Mouse (Mus musculus) spleen, postnatal 10 days (tissue): ENCODE results near the gene Trpm2.
"Not testable (repeated sequence)": the region's sequence is repeated elsewhere in the genome, so short reads cannot be mapped to it uniquely, and the experiment has no call there.

Source experiments
- DNase-seq, 2 experiments: peaks; one replicate each; pipeline ENCODE4 v3.0.0; 2021 to 2022; ENCODE audit warnings: low spot score in 2 of 2

The Trpm2 gene

DNA sequence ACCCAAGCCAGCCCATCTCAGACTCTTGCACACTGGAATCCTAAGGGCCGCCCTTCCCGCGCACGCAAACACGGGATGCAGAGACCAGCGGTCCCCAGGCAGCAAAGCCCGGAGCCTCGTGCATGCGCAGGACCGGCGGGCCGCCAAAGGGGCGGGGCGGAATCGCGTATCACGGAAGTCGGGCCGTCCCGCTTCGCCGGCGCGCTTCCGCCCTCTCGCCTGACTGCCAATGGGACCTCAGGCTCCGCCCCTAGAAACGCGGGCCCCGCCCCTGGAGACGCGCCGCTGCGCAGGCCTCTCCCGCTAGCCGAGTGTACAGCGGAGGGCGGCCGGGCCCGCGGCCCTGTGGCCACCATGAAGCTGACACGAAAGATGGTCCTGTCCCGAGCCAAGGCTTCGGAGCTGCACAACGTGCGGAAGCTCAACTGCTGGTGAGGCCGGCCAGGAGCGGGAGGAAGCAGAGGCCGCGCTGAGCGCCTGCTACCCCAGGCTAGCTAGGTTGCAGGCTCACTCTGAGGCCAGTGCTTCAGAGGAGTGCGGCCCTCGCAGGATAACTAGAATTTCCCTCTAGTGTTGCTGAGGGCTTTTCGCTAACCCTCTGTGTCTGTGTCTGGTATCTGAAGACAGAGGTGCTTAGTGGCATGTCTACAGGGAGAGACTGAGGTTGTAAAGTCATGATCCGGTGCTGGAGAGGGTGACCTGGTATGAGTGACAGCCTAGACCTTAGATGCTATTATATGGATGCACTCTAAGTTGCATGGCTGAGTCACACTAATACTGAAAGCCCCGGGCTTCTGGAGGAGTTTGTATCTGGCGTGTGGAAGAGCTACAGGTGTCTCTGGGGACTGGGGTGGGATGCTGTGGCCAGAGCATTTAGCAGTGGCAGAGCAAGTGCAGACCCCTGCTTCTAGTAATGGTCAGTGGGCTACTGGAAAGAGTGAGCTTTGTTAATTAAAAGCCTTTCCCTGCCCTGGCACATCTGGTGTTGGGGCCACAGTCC lies 8.3 kb upstream of the Trpm2 start, which contains the start of gene 1810043G02Rik:
TSS of gene 1810043G02Rik (plus strand) at position 174 of the 1,000 bp plus-strand sequence.
- peak; percentile 100 for DNase-seq

DNA sequence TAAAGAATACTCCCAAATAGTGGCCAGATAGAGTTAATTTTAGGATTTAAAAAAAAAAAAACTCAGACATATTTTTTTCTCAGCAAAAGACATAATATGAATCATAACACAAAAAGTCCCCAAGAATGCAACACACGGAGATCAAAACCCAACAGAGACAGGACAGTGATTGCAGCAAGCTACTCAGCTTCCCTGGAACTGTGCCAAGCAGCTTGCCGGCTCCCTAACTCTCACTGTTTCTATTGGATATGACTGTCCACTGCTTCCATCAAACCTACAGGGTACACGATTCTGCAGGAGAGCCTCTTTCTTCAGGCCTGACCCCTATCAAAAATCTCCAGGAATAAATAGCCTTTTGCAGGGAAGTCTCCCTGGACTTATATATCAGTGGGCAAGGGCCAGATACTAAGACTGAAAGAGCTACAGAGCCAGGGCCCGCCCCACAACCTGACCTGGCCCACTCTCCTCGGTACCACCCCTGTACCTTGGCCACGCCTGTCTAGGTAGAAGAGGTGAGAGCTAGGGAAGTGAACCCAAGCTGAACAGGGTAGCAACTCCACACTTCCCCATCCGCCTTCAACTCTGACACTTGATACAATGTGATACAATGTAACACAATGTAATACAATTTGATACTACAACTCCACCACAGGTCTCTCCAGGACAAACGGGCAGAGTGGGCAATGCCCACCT lies 6.2 kb upstream of the Trpm2 start:
- DNase-seq = no peak

DNA sequence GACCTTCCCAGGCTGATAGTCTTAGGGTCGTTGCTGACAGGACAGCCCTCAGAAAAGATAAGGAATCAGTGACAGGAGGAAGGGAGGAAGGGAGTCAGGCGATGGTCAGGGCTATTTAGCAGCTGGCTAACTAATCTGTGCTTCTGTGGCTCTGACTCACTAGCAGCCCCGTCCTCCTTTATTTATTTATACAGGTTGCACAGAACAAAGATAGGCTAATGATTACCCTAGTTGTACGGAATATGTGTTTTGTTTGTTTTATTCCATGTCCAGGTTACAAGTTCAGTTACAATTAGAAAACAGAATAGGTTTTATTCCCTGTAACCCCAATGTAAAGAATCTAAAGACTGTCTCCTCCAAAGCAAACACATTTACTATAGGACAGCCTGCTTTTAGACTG lies 5.3 kb upstream of the Trpm2 start:
- DNase-seq = no peak

GRCm38 (mm10) chr10:77974811-77975210 lies 4.4 kb upstream of the Trpm2 start:
- DNase-seq = no peak

DNA sequence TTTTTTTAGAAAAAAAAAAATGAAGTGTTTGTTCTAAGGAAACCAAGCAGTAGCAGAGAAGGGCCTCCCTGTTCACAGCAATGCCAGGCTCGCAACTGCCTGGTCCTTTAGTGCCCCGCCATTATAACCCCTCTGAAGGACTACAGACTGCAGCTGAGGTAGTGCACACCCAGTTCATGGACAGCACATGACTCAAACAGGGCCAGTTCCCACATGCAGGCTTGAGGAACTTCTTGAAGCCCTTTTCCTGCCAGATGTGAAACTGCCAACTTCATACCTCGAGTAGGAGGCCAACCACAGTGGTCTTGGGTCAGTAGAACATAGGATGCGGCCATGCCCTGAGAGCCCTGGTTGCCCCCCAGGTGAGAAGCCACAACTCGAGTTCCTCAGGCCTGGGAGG lies 4.0 kb upstream of the Trpm2 start:
- DNase-seq = no peak

DNA sequence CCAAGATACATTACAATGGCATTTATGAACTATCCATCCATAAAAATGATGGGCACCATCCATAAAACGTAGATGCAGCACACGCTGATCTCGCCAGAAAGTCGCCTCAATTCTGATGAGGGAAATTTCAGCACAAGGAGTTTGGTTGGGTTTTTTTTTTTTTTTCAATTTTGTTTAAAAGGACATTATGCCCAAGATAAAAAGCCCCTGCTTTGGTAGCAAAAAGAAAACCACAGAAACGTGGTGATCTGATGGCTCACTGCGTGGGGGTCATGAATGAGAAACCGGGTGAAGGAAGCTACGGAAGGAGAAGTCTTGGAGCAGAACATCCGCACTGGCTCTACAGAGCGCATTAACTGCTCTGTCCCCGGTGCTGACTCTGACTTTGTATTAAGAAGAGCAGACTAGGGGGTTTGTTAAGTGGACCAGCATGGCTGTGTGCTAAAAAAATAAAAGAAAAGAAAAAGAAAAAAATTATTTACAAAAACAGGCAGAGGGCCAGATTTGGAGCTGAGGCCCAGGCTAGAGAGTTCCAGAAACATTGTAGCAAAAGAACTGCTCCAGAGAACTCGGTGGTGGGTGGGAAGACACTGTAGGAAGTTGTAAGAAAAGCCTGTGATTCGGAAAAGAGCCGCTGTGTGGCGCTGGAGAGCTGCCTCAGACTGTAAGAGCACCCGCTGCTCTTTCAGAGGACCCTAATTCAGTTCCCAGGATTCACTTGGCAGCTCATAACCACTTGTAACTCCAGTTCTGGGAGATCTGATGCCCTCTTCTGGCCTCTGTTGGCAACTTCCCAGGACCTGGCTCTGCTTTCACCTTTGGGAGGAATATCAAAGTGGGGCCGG lies 1.6 kb upstream of the Trpm2 start:
- peak; percentile 23 to 61 for DNase-seq

DNA sequence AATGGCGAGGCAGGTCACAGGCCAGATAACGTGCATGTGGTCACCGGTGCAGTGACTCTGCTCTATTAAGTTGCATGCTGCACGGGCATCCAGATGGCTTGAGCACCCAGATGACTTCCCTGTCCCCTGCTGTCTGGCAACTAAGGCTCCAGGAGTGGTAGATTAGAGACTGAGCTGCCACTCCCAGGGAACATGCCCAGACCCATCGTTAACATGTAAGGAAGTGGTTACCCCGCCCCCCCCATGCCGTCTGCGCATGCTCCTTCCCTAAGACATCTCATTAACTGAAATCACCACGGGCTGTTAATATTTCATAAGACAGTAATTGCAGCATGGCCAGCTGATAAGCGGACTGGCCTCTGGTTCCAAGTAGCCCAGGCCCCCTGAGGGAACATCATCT lies 828 bp upstream of the Trpm2 start:
- peak in 1 of 2 experiments; percentile 59 for DNase-seq

GRCm38 (mm10) chr10:77969973-77970325 lies 414 bp downstream of the Trpm2 start:
- DNase-seq = no peak

DNA sequence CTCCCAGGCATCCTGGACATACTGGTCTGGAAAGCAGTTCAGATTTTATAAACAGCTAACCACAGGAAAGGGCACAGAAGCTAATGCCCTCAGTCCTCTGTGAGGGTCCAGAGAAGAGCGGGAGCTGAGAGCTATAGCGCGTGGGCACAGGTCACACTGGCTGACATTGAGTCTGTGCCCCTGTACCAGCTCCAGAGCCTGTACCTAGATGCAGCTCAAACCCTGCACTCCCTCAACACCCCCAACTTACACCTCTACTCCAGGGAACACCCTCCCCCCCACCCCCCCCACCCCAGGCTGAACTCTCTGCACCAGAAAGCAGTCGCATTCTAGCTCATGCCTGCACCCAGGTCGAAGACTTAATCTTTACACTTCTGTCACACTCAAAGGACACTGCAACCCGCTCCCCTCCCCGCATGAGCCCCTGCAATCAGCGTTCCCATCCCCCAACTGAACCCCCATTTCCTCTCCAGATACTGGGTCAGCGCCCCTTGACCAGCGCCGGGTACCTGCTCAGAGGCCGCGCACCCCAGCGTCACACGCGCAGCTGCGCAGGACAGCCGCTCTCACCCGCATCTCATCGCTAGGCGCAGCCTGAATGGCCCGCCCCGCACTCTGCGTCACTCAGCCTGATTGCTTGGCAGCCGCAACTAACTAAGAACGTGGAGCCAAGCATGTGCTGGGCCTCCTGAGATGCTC lies 940 bp downstream of the Trpm2 start:
- DNase-seq = peak in 1 of 2 experiments; percentile 58

DNA sequence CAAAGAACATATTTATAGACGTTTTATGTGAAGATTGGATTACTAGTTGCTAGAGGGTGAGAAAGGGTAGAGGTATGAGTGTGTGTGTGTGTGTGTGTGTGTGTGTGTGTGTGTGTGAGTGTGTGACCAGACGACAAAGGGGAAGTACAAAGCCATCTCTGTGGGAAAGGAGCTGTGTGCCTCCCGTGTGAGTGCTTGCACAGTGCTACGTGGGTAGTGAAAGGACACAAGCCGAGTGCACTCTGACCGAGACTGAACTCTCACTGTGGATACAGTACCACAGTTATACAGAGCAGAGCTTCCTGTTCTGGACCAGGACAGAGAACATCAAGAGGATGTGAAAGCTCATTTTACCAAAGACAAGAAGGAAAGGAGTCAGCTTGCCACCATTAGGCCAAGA lies 6.4 kb downstream of the Trpm2 start:
- no peak for DNase-seq

- DNase-seq = no peak
These were observed 7.6 kb downstream of the Trpm2 start for GRCm38 (mm10) chr10:77962725-77963124.

GRCm38 (mm10) chr10:77950468-77950867 lies 19.9 kb downstream of the Trpm2 start:
- not testable (repeated sequence) for DNase-seq

- DNase-seq = no peak
These were observed 30.7 kb downstream of the Trpm2 start for GRCm38 (mm10) chr10:77939685-77940084.

- DNase-seq = no peak
These were observed 43.0 kb downstream of the Trpm2 start for GRCm38 (mm10) chr10:77927375-77927774.

- DNase-seq = peak; percentile 63 to 80
These were observed 44.2 kb downstream of the Trpm2 start for GRCm38 (mm10) chr10:77926140-77926539.

DNA sequence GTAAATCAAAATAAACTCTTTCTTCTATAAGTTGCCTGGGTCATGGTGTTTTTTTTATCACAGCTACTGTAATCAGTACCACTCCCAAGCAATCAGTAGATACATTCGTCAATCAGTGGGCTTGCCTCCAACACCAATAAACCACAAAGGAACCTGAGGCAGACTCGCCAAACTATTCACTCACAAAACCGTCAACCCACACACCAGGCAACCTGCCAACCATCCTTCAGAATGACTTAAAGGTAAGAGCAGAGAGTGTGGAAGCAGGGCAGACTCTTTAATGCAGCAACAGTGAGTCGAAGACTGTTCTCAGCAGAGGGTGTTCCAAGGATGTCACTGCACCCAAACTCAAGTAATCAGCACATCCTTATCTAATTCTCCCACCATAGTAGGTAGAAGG lies 47.7 kb downstream of the Trpm2 start:
- DNase-seq = no peak

DNA sequence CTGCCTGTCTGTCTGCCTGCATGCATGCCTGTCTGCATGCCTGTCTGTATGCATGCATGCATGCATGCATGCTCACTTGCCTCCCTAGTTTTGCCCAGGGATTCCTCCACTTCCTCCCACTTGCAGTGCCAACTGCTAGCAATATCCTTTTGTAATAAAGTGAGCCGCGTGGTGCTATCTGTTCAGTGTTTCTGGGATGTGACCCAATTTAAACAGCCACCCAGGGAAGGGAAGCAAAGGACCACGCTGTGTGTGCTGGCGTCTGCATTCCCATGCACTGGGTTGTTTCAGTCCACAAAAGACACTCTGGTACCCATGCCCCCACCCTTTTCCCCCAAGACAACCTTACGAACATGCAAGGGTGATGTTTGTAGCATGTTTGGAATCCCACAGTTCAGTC lies 49.4 kb downstream of the Trpm2 start:
- no peak for DNase-seq

GRCm38 (mm10) chr10:77916636-77917335 lies 53.6 kb downstream of the Trpm2 start:
- peak; percentile 55 to 81 for DNase-seq

DNA sequence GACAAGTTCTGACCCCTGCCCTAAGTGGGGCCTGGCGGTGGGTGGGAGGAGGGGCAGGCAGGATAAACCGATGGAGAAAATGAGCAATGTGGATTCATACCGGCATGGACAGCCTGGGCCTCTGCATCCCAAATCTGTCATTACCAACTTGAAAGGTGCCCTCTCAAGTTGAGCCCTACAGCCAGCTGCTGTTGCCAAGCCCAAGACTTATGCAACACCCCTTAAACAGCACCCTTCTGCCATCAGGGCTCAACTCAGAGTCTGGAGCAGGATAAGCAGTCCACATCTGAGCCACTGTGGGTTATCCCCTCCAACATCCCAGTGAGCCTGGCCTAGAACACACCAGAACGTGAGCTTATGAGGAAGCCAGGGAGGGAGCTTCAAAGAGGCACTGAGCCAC lies 57.1 kb downstream of the Trpm2 start:
- DNase-seq = no peak

GRCm38 (mm10) chr10:77912605-77913004 lies 57.8 kb downstream of the Trpm2 start:
- no peak for DNase-seq
